Mouse (Mus musculus) heart, embryonic 13.5 days (tissue): ENCODE results near the gene Cd24a. TPM values are rescaled to one million over a fixed set of nuclear protein-coding genes. Genes with fewer than 3 reads are reported as not detected.
A peak's percentile ranks its signal among the peaks of the same experiment; 100 is the strongest.

Source experiments
- ATAC-seq: fragments of 200-750 bp; cut with Nextera tagmentation; 2 replicates; pipeline ENCODE4 v1.8.0; 2017; ENCODE audit warnings: moderate TSS enrichment; ENCODE audit not compliant: insufficient number of reproducible peaks, low FRiP score, low TSS enrichment; ENCODE audit errors: extremely low read depth
- H3K27ac ChIP-seq: fragments of 300-500 bp; sonication (generic); replicated peaks from 2 replicates; pipeline ENCODE4 v1.5.1; 2015; ENCODE audit warnings: moderate library complexity, mild to moderate bottlenecking, inconsistent platforms
- H3K27me3 ChIP-seq: fragments of 300-500 bp; sonication (generic); replicated peaks from 2 replicates; pipeline ENCODE4 v1.6.1; 2015; ENCODE audit warnings: mild to moderate bottlenecking, inconsistent platforms
- H3K36me3 ChIP-seq: fragments of 300-500 bp; sonication (generic); 2 replicates; pipeline ENCODE4 v1.6.1; 2015; ENCODE audit warnings: mild to moderate bottlenecking, inconsistent platforms
- H3K4me1 ChIP-seq: fragments of 300-500 bp; sonication (generic); 2 replicates; pipeline ENCODE4 v1.6.1; 2015; ENCODE audit warnings: inconsistent platforms
- H3K4me2 ChIP-seq: fragments of 300-500 bp; sonication (generic); 2 replicates; pipeline ENCODE4 v1.6.1; 2015; ENCODE audit warnings: inconsistent platforms, mild to moderate bottlenecking, moderate library complexity
- H3K4me3 ChIP-seq: fragments of 300-500 bp; sonication (generic); 2 replicates; pipeline ENCODE4 v1.5.1; 2015; ENCODE audit warnings: moderate library complexity, mild to moderate bottlenecking, inconsistent platforms
- H3K9ac ChIP-seq: fragments of 300-500 bp; sonication (generic); 2 replicates; pipeline ENCODE4 v1.6.1; 2015; ENCODE audit warnings: inconsistent platforms, mild to moderate bottlenecking, moderate library complexity
- H3K9me3 ChIP-seq: fragments of 300-500 bp; sonication (generic); 2 replicates; pipeline ENCODE4 v1.6.1; 2016; ENCODE audit warnings: inconsistent platforms
- WGBS: fragments of 180-500 bp; shearing (Covaris S2); methylation state at CpG from one replicate; pipeline ENCODE4 v1.1.7; 2015; ENCODE audit warnings: mixed read lengths; 5-methylcytosine and 5-hydroxymethylcytosine counted together
- polyA plus RNA-seq: library from polyadenylated mRNA; unstranded; fragments of >200 nt; fragmentation: Nextera tagmentation; extraction: Ambion mirVana; gene quantifications from 2 replicates; pipeline ENCODE4 v1.2.1, GENCODE M21; 2015

Gene Cd24a
- polyA plus RNA-seq, 1 experiment from 2014 or later: 98.7 TPM

DNA sequence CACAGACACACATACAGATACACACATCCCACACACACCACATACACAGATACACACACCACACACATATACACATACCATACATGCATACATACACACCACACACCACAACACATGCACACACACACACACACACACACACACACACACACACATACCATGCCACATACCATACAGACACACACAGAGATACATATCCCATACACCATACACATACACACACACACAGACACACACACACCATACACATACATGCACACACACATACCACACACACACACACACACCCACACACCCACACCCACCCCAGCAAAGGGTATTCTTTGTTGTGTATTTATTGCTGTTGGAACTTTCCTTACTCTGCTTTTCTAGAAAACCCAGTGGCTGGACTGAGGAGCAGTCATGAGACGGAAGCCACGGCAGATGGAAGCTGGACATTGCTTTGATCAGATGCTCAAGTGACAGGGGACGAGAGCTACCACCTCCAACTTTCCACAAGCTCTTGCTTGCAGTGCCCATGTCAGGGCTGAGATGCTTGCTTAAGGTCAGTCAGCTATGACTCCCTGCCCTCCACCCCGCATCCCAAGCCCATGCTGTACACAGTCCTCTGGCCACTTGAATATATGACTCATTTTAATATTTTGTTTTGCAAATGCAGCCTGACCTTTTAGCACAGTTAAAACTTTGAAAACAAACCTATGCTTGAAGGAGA, 26.0 kb downstream of the Cd24a start:
- no peak overlapping the region for H3K4me3 ChIP-seq
- WGBS: 51% methylated on average over 4 of the region's 4 CpGs
- peaks cover 19% of the 10 kb centered on the region for H3K4me1 ChIP-seq
- H3K27ac ChIP-seq: no peak overlapping the region
- no peak overlapping the region for H3K4me2 ChIP-seq
- H3K9ac ChIP-seq: no peak overlapping the region
- no peak for ATAC-seq
- no peaks in the 10 kb centered on the region for H3K36me3 ChIP-seq
- no peaks in the 10 kb centered on the region for H3K27me3 ChIP-seq
- no peaks in the 10 kb centered on the region for H3K9me3 ChIP-seq

GRCm38 (mm10) chr10:43604687-43605250, 26.7 kb downstream of the Cd24a start:
- H3K27me3 ChIP-seq: no peaks in the 10 kb centered on the region
- H3K4me2 ChIP-seq: no peak overlapping the region
- no peaks in the 10 kb centered on the region for H3K9me3 ChIP-seq
- H3K36me3 ChIP-seq: no peaks in the 10 kb centered on the region
- peaks cover 19% of the 10 kb centered on the region for H3K4me1 ChIP-seq
- no peak overlapping the region for H3K27ac ChIP-seq
- no peak overlapping the region for H3K4me3 ChIP-seq
- WGBS: 58% methylated on average over 10 of the region's 10 CpGs
- H3K9ac ChIP-seq: no peak overlapping the region
- ATAC-seq: no peak

- H3K4me3 ChIP-seq: no peak overlapping the region
- no peaks in the 10 kb centered on the region for H3K9me3 ChIP-seq
- no peak overlapping the region for H3K27ac ChIP-seq
- ATAC-seq: no peak
- no peaks in the 10 kb centered on the region for H3K36me3 ChIP-seq
- peaks cover 15% of the 10 kb centered on the region for H3K4me1 ChIP-seq
- H3K27me3 ChIP-seq: no peaks in the 10 kb centered on the region
- WGBS: 70% methylated on average over 7 of the region's 7 CpGs
- no peak overlapping the region for H3K4me2 ChIP-seq
- H3K9ac ChIP-seq: no peak overlapping the region
Observed at GRCm38 (mm10) chr10:43605901-43606300, 27.8 kb downstream of the Cd24a start.

DNA sequence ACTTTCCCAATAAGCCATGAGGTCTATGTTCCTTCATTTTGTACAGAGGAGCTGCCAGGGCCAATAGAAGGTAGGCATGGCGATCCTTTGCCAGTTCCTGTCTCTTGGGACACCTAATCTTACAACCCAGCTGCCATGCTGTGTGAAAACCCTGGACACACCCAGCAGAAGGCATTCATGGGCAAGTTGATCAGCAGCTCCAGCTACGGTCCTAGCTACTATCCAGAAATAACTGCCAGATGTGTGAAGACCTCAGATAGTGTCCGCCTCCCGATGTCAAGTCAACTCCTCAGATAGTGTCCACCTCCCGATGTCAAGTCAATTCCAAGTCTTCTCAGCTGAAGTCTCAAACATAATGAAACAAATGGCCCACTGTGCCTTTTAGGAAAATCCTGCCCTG, 31.4 kb downstream of the Cd24a start:
- Histone ChIP-seq H3K27ac (no peak overlapping the region; the same call in 1 of the 2 replicates), H3K4me3 (no peak overlapping the region), H3K27me3 (no peaks in the 10 kb centered on the region), H3K36me3 (no peaks in the 10 kb centered on the region), H3K9ac (no peak overlapping the region), H3K4me2 (peak overlapping the region; percentile 6; the same call in 1 of the 2 replicates), H3K9me3 (no peaks in the 10 kb centered on the region), H3K4me1 (peaks cover 3% of the 10 kb centered on the region)
- 46% methylated on average over 5 of the region's 5 CpGs for WGBS
- ATAC-seq: no peak

GRCm38 (mm10) chr10:43609958-43610357, 31.9 kb downstream of the Cd24a start:
- WGBS: 69% methylated on average over 2 of the region's 2 CpGs
- Histone ChIP-seq H3K4me3 (no peak overlapping the region), H3K9ac (no peak overlapping the region), H3K4me2 (no peak overlapping the region), H3K36me3 (no peaks in the 10 kb centered on the region), H3K9me3 (no peaks in the 10 kb centered on the region), H3K27me3 (no peaks in the 10 kb centered on the region), H3K4me1 (no peaks in the 10 kb centered on the region), H3K27ac (no peak overlapping the region; the same call in 1 of the 2 replicates)
- no peak; the same call in 1 of the 2 replicates for ATAC-seq

GRCm38 (mm10) chr10:43611081-43611480, 33.0 kb downstream of the Cd24a start:
- Histone ChIP-seq H3K27ac (no peak overlapping the region), H3K9me3 (no peaks in the 10 kb centered on the region), H3K9ac (no peak overlapping the region), H3K4me2 (no peak overlapping the region), H3K4me3 (no peak overlapping the region), H3K4me1 (no peaks in the 10 kb centered on the region), H3K27me3 (no peaks in the 10 kb centered on the region), H3K36me3 (no peaks in the 10 kb centered on the region)
- no peak; the same call in 1 of the 2 replicates for ATAC-seq

DNA sequence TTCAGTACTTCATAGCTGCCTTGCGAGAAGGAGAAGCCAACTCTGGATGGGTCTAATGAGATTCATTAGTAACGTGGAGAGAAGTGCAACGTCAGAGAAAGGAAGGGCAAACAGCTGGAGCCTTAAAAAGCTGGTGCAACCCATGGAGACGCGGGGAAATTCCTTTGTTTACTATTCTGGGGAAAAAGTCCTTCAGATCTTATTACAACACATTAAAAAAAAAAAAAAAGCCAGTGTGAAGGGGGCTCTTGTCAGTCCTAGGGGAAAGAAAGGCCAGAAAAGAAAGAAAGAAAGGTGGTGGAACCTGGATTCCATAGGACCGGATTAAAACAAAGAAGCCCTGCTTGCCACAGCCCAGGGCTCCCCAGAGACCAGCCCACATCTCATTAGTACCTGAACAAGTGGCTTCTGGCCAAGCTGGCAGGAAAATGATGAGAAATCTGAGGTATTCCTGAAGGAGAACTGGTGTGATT, 41.0 kb downstream of the Cd24a start:
- no peak overlapping the region for H3K4me3 ChIP-seq
- no peak overlapping the region for H3K9ac ChIP-seq
- H3K27me3 ChIP-seq: no peaks in the 10 kb centered on the region
- 0 out of 2 replicates have a peak, but pooled peaks cover 7% of the 10 kb centered on the region for H3K4me1 ChIP-seq
- ATAC-seq: no peak
- H3K36me3 ChIP-seq: no peaks in the 10 kb centered on the region
- H3K27ac ChIP-seq: no peak overlapping the region
- no peaks in the 10 kb centered on the region for H3K9me3 ChIP-seq
- peak overlapping the region; percentile 5; the same call in 1 of the 2 replicates for H3K4me2 ChIP-seq
- 21% methylated on average over 6 of the region's 6 CpGs for WGBS

- Histone ChIP-seq H3K9ac (no peak overlapping the region), H3K9me3 (no peaks in the 10 kb centered on the region), H3K4me2 (no peak overlapping the region), H3K4me3 (no peak overlapping the region), H3K36me3 (no peaks in the 10 kb centered on the region), H3K27me3 (no peaks in the 10 kb centered on the region), H3K4me1 (0 out of 2 replicates have a peak, but pooled peaks cover 7% of the 10 kb centered on the region), H3K27ac (no peak overlapping the region)
- no peak for ATAC-seq
- 72% methylated on average over 2 of the region's 2 CpGs for WGBS
Observed at GRCm38 (mm10) chr10:43619939-43620338, 41.9 kb downstream of the Cd24a start.

DNA sequence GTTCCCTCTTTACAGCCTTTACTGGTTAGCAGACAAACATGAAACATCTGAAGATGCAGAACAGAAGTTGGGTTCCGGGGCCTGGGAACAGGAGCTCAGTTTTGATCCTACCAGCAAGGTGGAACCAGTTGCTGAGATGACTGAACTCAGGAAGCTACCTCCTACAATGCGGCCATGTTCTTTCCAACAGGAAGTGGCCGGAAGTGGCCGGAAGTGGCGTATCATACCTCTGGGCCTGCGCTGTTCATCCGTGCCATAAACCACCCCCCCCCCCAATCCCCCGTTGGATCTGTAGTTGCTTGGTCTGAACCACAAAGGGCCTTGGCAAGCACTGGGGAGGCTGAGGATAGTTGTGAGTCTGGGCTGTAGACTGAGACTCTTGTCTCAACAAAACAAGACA, 45.4 kb downstream of the Cd24a start:
- 90% methylated on average over 8 of the region's 8 CpGs for WGBS
- H3K9ac ChIP-seq: no peak overlapping the region

GRCm38 (mm10) chr10:43624362-43624761, 46.3 kb downstream of the Cd24a start:
- Histone ChIP-seq H3K9me3 (no peaks in the 10 kb centered on the region), H3K4me2 (no peak overlapping the region), H3K27me3 (no peaks in the 10 kb centered on the region), H3K9ac (no peak overlapping the region), H3K36me3 (no peaks in the 10 kb centered on the region), H3K4me1 (0 out of 2 replicates have a peak, but pooled peaks cover under 1% of the 10 kb centered on the region), H3K27ac (no peak overlapping the region), H3K4me3 (no peak overlapping the region)
- no peak for ATAC-seq
- WGBS: 72% methylated on average over 5 of the region's 5 CpGs

More for the DNA sequence above, 45.4 kb downstream of the Cd24a start:
- no peaks in the 10 kb centered on the region for H3K9me3 ChIP-seq
- no peak overlapping the region for H3K4me2 ChIP-seq
- H3K36me3 ChIP-seq: no peaks in the 10 kb centered on the region
- no peak overlapping the region for H3K4me3 ChIP-seq
- H3K27ac ChIP-seq: no peak overlapping the region
- 0 out of 2 replicates have a peak, but pooled peaks cover 7% of the 10 kb centered on the region for H3K4me1 ChIP-seq
- no peak for ATAC-seq
- H3K27me3 ChIP-seq: no peaks in the 10 kb centered on the region

DNA sequence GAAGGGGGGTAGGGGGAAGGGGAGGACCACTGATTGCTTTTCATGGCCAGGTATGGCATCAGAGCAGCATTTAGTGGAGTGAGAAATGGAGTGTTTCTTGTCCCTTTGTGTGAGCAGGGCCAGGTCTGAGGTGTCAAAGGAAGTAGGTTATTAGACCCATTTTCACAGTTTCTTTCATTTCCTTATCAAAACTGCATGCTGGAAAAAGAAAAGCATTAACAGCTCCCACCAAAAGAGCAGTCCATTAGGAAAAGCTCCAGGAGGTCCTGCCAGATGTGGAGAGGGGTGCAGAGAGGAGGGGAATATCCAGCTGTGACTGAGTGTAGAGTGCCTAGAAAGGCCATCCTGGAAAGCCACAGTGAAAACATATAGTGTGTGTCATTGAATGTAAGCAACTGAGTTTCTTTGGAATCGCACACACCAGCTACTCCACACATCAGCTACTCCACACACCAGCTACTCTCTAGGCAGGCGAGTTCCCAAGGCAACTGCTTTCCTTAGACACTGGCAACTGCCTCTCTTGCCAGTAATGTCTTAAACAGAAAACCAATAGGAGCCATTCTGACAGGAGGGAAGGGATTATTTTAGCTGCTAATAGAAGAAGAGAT, 46.8 kb downstream of the Cd24a start:
- WGBS: 54% methylated on average over 2 of the region's 2 CpGs
- Histone ChIP-seq H3K9me3 (no peaks in the 10 kb centered on the region), H3K4me3 (no peak overlapping the region), H3K4me2 (no peak overlapping the region), H3K9ac (no peak overlapping the region), H3K36me3 (no peaks in the 10 kb centered on the region), H3K27ac (no peak overlapping the region), H3K27me3 (no peaks in the 10 kb centered on the region), H3K4me1 (no peaks in the 10 kb centered on the region; the same call in 1 of the 2 replicates)
- ATAC-seq: no peak
